Mouse (Mus musculus): Measurements from ENCODE around the gene Slc6a1.

DNA sequence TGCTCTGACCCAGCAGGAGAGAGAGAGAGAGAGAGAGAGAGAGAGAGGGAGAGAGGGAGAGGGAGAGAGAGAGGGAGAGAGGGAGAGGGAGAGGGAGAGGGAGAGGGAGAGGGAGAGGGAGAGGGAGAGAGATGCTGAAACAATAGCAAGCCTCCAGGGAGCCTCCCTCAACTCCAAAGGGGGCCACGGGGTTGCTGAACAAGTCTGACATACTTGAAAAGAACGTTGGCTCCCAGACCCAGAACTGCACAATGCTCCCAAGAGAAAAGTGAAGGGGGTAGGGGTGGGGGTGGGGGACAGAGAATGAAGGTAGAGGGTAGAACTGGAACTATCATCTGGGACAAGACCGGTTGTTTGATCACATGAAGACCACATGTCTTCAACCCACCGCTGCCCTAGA lies 14.5 kb upstream of the Slc6a1 start:
- TF ChIP-seq CTCF (conservative IDR thresholded peaks at IDR 0.05; ENCODE audit: low read length) (no peak), NANOG (IDR thresholded peaks at IDR 0.05; ENCODE audit: borderline replicate concordance, low read length) (no peak)
